Mouse (Mus musculus) R1 (cell line): ENCODE measurements around the gene Elmod2.

Experiments used
- DNase-seq: peaks from one replicate; pipeline ENCODE4 v3.0.0-alpha.2; 2018; ENCODE audit warnings: low read depth, low spot score

Gene Elmod2

GRCm38 (mm10) chr8:83278431-83278830 is 53.9 kb downstream of the Elmod2 start:
- no peak for DNase-seq

GRCm38 (mm10) chr8:83274470-83274869 is 57.8 kb downstream of the Elmod2 start:
- DNase-seq, result no peak

GRCm38 (mm10) chr8:83272464-83272863 is 59.8 kb downstream of the Elmod2 start:
- DNase-seq, result peak; percentile 41

DNA sequence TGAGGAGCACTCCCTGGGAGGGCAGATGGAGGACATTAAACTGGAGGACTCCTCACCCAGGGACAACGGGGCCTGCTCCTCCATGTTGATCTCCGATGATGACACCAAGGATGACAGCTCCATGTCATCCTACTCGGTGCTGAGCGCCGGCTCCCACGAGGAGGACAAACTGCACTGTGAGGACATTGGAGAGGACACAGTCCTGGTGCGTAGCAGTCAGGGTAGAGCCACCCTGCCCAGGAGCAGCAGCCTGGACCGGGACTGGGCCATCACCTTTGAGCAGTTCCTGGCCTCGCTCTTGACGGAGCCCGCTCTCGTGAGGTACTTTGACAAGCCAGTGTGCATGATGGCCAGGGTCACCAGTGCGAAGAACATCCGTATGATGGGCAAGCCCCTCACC is 61.1 kb downstream of the Elmod2 start:
- no peak for DNase-seq
